Mouse (Mus musculus) adrenal gland, postnatal 14 days (tissue): ENCODE measurements around the gene Plcb4. TPM values are rescaled to one million over a fixed set of nuclear protein-coding genes. Genes with fewer than 3 reads are reported as not detected.
"Not testable (repeated sequence)": the region's sequence is repeated elsewhere in the genome, so short reads cannot be mapped to it uniquely, and the experiment has no call there.

Experiments
- DNase-seq: peaks from one replicate; pipeline ENCODE4 v3.0.0; 2021; ENCODE audit warnings: mixed read lengths
- total RNA-seq: library from RNA; stranded (reverse); gene quantifications from 2 replicates; pipeline ENCODE4 v1.2.3, GENCODE M21; 2021

Plcb4 gene
- total RNA-seq, 1 experiment from 2014 or later = 42.5 TPM

DNA sequence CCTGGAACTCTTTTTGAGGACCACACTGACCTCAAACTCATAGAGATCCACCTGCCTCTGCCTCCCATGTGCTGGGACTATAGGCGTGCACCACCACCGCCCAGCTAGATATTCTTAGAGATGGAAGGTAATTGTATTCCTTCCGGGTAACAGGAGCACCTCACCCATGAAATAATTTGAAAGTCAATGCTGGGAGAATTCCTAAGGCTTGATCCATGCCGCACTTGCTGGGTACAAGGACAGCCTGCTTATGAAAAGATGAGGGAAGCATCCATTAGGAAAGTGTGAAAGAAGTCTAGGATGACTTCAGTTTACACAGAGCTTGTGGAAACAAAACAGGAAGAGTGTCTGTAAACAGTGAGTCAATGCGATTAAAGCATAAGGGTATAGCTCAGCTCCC is 232.9 kb downstream of the Plcb4 start:
- DNase-seq = no peak

DNA sequence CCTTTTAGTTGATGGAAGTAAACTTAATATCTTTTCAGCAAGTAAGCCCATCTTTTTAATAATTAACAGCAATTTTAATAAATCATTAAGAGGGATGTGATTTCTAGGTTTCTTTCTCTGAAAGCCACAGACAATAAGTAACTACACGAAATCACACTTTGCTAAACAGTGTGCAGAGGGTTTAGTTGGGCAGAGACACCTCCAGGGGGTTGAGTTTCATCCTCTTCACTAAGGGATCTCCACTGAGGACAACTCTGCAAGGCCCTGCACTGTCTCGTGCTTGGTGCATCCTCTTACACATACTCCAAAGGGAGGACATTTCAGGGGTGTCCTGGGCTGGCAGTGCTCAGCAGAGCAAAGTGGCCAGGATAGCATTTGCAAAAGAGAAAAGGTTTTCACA is 235.8 kb downstream of the Plcb4 start:
- DNase-seq = no peak

DNA sequence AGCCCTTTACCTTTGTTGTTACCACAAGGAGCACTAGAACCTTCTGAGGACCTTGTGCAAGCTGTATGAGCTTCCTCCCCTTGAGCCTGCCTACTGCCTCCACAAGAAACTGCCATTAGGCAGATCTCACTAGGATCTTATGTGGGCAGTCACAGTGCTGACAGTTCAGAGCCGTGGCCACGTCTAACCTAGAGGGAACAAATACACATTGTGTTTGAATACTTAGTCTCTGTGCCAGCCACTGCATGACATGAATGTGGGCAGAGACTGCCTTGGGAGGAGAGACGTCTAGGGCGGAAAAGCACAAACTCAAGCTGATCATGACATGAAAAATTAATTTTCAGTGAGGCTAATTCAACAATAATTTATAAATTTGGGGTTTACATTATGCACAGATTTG is 239.2 kb downstream of the Plcb4 start:
- no peak for DNase-seq

DNA sequence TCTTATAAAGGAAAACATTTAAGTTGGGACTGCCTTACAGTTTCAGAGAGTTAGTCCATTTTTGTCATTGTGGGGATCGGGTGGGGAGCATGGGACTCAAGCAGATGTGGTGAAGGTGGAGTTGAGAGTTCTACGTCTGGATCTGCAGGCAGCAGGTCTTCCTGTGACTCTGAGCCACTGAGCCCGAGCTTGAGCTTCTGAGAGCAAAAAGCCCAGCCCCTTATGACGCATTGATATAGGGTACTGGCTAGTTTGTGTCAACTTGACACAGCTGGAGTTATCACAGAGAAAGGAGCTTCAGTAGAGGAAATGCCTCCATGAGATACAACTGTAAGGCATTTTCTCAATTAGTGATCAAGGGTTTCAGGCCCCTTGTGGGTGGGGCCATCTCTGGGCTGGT is 241.1 kb downstream of the Plcb4 start:
- not testable (repeated sequence) for DNase-seq

DNA sequence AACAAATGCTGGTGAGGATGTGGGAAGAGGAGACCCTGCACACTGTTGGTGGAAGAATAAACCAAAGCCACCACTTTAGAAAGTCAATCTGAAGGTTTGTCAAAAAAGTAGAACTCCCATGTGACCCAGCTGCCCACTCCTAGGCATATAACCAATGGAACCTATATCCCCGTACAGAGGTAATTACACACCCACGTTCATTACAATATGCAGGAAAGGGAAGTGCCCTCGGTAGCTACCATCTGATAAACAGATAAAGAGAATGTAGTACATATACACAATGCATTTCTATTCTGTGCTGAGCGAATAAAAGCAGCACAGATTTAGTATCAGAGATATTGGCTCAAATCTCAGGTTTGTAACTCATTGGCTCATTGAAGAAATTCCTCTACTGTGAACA is 242.2 kb downstream of the Plcb4 start:
- DNase-seq = no peak

DNA sequence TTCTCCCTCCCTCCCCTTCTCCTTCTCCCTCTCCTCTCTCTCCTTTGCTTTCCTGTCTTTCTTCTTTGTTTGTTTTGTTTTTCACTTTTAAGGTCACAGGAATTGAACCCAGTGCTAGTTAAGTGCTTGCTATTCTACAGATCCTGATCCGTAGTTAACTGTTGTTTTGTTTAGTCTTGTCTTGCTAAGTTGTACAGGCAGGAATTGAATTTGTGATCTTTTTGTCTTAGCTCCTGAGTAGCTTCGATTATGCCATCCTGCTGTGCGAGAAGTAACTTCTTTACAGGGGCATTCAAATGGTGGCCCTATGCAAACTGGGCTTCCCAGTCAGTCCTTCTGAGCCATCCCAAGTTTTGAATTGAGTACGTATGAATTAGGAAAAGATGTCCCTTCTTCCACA is 245.5 kb downstream of the Plcb4 start:
- no peak for DNase-seq

DNA sequence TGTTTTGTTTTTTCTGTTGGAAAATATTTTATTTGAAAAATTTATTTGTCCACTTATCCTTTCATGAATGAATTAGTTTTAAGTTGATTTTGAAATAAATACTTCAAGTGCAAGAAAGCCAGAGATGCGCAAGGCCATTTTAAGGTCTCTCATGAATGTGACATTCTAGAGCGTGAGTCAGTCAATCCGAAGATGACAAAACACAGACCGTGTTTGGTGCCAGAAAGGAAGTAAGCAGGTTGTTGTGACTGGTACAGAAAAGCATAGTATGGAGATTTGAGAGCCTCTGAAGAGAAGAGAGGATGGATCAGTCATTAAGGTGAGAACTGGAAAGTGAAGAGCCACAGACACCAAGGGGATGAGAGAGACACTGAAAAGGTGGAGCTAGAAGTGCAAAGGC is 246.0 kb downstream of the Plcb4 start:
- peak; percentile 40 for DNase-seq

DNA sequence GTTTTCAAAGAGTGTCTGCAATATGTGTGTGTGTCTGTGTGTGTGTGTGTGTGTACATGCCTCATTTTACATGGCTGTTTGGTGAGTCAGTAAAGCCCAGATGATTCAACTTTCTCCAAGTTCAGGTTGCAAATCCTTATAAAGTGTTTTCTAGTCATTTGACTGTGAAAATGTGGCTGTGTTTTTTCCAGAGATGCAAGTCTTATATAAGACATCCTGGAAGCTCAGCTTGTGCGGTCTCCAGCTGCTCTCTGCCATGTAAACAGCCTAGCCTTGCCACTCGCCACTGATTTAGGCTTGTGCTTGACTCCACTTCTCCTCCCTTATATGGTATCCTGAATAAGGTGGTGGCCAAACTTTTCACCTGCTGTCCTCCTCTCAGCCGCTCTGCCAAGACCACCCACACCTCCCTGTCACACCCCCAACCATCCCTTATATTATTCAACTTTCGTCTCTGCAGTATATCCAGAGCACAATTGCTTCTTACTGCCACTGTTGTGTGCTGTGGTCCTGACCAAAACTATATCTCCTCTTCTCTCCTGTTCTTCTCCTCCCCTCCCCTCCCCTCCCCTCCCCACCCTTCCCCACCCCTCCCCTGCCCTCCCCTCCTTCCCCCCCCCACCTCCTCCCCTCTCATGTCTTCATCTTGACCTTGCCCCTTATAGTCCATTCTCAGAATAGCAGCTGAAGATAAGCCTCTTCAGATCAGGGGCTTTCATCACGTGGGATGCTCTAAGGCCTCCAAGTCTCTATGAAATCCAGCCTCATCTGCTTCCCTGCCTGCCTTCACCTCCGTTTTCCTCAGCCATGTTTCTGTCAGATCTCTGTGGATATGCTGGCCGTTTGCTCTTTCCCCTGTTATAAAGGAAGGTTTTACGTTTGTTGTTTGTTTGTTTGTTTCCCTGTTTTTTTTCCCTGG is 255.8 kb downstream of the Plcb4 start:
- no peak for DNase-seq

DNA sequence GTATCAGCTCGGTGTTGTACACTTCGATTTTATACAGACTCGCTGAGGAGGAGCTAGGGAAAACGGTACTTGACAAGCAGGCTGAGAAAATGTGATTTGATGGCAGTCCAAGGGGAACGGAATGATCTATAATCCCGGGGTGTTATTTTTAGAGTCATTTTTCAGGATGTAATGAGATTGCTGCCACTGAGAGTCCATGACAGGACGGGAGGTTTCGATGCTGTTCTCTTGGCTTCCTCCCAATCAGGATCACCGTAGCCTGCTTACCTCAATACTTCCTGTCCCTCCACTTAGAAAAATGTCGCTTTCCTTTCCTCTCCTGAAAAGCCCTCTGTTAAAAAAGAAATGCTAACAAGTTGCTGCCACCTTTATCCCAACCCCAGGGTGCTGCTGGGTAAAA is 257.1 kb downstream of the Plcb4 start:
- DNase-seq = no peak

DNA sequence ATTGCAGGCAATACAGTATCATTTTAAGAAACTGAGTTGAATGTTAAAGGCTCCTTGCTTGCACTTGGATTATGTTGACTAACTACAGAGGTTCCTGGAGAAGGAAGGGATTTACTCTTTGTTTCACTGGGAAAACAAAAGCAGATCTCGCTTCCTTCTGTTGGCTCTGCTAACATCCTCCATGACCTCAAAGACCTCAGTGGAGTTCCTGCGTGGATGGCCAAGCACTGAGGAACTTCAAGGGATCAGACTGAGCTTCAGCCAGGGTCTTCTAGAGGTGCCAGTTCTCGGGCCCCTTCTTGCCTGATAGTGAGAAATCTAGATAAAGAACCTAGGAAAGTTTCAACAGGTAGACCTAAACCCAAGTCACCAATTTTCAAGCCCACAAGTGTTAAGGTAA is 258.2 kb downstream of the Plcb4 start:
- DNase-seq = no peak

DNA sequence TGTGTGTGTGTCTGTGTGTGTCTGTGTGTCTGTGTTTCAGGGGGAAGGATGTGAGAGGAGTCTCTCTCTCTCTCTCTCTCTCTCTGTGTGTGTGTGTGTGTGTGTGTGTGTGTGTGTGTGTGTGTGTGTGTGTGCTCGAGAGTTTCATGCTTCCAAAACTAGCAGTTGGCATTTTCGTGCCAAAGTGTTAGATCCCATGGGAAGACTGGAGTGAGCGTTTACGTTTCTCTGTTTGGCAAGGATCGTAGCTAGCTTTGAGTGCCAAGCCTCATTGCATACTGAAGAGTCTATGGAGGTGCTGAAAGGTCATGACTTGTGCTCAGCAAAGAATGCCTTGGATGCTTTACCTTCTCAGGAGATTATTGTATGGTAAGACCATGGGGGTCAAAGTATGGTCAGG is 259.3 kb downstream of the Plcb4 start:
- DNase-seq = peak; percentile 33

DNA sequence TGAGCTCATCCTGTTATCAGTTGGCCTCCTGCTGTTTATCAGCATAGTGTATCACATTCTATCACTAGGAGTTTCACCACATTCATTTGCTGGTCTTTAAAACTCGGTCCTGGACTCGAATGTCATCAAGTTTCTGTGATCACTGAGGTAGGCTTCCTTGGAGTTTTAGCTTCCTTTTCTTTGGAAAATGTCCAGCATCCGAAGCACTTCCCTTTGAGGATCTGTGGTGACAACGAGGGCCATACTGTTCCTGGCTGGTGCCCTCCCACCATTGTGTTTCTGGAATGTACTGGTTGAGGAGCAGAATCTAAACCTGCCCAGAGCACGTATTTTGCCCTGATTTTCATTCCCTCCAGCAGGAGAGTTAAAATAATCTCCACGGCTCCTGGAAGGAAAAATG is 260.8 kb downstream of the Plcb4 start:
- no peak for DNase-seq

DNA sequence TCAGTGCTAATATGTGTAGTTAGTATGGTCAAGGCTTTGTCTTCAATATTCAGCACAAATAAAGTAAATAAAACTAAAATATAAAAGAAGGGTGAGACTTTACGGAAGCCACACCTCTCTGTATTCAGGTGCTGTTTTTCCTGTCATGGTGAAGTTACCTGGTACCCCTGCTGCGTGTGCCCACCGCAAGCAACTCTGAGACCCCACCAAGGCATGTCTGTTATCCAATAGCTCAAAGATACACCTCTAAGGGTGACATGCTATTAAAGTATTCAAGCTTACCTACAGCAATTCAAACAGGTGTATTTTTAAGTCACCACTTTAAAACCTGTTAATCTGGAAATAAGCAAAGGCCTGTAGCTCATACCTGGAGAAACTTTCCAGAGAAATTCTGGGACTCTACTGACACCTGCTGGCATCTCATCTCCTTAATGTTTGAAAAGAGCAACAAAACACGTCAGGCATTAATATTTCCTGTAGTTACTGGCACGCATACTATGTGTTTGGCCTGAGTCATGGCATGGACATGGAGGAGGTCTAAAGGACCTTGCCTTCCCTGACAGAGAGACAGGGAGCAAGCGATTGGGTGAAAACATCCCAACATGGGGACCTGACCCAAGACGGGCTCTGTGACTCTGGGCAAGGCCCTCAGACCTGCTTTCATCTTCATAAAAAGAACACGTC is 268.0 kb downstream of the Plcb4 start:
- DNase-seq = peak; percentile 80

DNA sequence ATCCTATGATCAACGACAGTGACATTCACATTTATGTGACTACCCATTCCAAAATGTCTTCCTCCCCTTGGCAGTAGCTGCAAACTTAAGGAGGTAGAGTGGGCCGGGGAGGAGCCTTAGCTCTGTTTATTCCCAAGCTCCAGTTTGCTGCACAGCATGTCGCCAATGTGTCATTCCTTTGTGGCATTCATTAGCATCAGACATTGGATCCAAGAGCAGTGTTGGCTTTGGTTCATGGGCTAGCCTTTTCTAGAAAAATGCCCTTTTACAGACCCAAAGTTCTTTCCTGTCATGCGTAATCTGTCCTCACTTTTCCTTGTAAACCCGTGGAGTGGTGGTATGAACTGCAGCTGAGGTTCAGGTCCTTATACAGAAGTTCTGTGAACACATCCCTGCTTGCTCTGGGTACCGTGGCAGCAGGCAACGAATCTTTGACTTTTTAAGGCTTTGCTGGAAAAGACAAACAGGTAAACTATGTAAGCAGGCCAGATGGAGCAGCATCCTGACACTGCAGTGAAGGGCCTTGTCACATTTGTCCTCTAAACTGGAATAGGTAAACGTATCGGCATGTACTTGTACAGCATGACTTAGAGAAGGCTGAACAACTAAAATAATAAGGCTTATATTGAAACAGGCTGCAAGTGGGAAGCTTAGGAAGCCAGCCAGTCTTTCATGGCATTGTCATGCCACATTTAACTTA is 270.4 kb downstream of the Plcb4 start:
- DNase-seq = no peak

DNA sequence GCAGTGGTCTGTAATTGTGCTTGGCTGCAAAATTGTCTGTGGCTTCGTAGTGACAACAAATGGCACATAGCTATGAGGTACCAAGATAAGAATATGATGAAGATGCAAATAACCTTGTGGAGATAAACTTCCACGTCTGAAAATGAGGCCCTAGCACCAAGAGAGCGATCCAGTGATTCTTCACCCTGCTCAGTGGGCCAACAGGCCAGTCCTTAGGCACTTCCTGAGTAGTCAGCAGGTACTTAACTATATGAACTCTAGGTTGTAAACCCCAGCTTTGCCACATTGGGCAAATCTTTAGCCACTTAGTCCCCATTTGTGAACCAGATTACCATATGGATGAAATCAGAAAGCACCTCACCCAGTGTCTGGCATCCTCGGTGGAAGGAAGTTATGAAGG is 271.9 kb downstream of the Plcb4 start:
- DNase-seq = no peak

DNA sequence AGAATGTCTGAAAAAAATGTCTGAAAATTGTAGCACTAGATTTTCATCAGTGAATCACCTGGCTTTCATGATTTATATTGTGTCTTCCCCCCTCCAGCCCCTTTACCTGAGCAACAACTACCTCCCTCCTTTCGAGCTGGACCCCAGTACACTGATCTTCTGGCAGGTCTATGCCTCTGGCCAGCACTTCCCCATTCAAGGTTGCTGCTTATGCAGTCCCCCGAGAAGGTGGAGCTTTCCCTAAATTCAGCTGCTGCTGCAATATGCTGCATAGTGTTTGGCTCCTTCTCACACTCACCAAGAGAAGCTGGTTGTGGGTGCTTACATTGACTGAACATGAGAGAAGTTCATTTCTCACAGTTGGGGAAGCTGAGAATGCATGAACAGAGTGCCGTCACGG is 273.8 kb downstream of the Plcb4 start:
- no peak for DNase-seq

DNA sequence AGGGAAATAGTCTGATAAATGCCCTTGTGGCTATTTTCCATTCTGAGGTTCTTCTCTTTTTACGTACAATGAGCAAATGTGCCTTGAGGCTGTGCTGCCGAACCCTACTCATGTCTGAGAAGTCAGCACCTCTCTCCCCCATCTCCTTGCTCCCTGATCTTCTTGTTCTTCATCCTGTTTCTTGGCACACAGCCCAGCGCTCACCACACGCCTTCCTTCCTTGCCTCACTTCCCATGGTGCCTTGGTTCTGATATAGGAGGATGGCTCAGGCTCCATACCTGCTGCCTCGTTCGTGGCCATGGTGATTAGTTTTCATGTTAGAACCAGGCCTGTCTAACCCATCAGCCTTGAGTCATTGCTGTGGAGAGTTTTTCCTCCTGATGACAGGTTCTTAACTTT is 277.6 kb downstream of the Plcb4 start:
- no peak for DNase-seq

DNA sequence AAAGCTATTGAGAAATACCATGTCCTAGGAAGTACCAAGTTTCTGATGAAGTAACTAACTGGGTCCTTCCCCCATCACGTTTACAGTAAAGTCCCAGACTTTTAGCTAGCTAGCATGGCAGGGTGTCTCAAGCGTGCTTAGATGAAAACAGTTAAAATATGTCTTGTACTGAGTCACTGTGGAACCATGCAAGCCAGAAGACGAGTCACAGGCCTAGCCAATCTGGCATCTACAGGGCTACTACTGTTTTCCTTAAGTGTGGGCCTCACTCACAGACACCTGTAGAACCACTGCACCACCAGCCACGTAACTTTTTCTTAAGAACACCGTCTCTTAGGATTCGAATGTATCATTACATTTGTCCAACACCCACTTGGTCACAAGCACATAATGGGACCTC is 278.8 kb downstream of the Plcb4 start:
- no peak for DNase-seq

DNA sequence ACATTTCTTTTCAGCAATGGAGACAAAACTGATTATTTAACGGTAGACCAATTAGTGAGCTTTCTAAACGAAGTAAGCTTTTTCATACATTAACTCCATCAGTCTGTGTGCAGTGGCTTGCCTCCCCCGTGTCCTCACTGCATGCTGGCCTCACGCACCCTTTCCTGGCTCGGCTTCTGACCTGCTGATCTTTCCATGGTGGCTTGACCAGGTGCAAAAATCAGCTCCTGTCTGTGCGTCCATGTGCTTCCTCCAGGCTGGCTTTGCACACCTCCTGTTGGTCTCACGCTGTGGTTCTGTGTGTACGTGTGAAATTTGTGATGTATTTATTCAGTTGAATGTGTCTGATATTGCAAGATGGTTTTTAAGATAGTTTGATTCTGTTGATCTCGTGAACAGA is 281.1 kb downstream of the Plcb4 start:
- DNase-seq = no peak

DNA sequence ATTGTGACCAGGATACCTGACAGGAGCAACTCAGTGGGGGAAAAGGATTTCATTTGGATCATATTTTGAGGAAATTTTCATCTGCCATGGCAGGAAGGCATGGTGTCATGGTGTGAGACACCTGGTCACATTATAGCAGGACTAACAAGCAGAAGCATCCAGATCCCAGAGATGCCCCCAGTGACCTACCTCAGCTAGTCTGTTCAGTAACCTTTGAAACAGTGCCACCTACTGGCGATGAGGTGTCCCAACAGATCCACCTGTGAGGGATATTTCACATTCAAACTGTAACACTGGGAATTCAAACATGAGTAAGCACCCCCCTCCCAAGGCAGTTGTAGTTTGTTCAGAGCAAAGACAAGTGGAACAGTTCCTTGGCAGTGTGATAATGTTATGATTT is 289.0 kb downstream of the Plcb4 start:
- no peak for DNase-seq

DNA sequence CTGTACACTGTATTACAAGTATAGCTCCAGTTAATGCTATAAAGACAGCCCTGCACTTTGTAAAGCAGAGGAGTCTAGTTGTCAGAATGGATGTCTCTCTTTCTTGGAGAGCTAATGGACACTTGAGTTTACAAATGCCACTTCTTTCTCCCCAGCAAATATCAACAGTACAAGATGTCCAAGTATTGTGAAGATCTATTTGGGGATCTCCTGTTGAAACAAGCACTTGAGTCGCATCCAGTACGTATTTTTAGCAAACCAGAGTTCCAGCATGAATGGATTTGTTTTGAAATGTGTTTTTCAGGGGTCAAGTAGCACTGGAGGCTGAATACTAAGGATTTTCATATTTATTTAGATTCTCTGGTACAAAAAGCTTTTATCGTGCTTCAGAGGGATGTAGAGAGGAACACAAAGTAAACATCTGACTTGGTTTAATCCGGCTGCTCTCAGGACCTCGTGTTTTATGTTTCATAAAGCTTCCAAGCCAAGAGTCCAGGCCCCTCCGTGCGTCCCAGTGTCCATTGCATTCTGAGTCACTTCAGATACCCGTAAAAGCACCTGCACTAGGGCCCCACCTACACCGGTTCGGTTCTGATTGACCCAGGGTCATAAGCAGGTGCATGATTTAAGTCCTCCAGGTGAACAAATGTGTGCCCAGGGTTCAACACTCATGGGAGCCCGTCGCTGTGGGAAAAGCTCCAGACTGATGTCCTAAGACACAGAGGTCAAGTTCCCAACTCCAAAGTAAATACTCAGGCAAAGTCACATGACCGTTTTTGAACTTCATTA is 296.1 kb downstream of the Plcb4 start:
- DNase-seq = no peak

DNA sequence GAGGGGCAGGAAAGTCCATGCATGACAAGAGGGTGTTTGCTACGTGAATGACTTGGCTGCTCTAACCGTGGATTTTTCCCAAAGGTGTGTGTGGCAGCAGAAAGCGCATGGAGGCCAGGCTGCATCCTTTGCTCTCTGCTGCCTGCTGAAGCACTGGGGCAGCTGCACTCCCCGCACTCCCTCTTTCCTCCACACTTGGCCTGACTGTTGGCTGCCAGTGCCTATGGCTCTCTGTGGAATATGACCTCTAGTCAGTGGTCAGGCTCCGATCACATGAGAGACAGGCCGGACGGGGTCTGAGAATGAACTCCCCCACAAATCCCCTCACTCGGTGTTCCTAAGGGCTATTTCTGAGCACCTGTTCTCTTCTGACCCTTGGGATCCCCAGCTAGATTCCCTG is 297.0 kb downstream of the Plcb4 start:
- no peak for DNase-seq
